Comparison of ENCODE assay signal across 8 mouse cellular contexts in the genomic region with DNA sequence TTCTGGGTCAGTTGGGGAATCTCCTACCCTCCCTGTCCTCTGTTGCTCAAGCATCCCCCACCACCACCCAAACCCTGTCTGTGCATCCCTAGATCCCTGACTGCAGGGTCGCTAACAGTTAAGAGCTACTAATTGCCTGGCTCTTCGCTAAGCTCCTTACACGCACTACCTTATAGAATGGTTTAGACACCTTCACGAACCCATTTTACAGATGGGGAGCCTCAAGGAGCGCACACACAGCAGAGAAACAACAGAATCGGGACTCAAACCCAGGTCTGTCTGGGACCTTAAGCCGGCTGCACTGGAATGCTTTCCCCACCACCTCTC. TPM values are rescaled to one million over a fixed set of nuclear protein-coding genes. Genes with fewer than 3 reads are reported as not detected.
DNase-seq lines count a peak whose midpoint lies in the region; ATAC-seq and TF ChIP-seq lines count a peak whose summit lies in the region.

No protein-coding gene starts in this region.

- H3K9ac ChIP-seq in kidney, embryonic 14.5 days (ENCODE audit: low read depth, low read length) = peak overlapping the region; percentile 54
- H3K9ac ChIP-seq in hindbrain, embryonic 11.5 days (ENCODE audit: low read depth, low read length) = peak overlapping the region; percentile 70
- peak overlapping the region; percentile 66 for H3K9ac ChIP-seq in midbrain, embryonic 11.5 days (ENCODE audit: low read length)

- ATAC-seq in kidney, embryonic 14.5 days (ENCODE audit: low FRiP score, low TSS enrichment) = no peak
- ATAC-seq in hindbrain, embryonic 11.5 days (ENCODE audit: low FRiP score) = no peak
- no peak for ATAC-seq in midbrain, embryonic 11.5 days (ENCODE audit: low FRiP score)

- H3K9me3 ChIP-seq in kidney, embryonic 14.5 days (ENCODE audit: control insufficient read depth, low read length) = no peaks in the 10 kb centered on the region
- H3K9me3 ChIP-seq in hindbrain, embryonic 11.5 days (ENCODE audit: control insufficient read depth, low read length) = no peaks in the 10 kb centered on the region
- H3K9me3 ChIP-seq in midbrain, embryonic 11.5 days (ENCODE audit: control insufficient read depth, low read length) = no peaks in the 10 kb centered on the region

- peak overlapping the region; percentile 74 for H3K4me3 ChIP-seq in kidney, embryonic 14.5 days (ENCODE audit: low read length)
- peak overlapping the region; percentile 92 for H3K4me3 ChIP-seq in bone marrow macrophage, adult 2 months (ENCODE audit: insufficient read depth, low read length)
- H3K4me3 ChIP-seq in hindbrain, embryonic 11.5 days (ENCODE audit: low read depth, low read length) = peak overlapping the region; percentile 61
- H3K4me3 ChIP-seq in midbrain, embryonic 11.5 days (ENCODE audit: low read depth, low read length) = peak overlapping the region; percentile 44

- WGBS in kidney, embryonic 14.5 days = 10% methylated on average over 7 of the region's 7 CpGs
- 7% methylated on average over 7 of the region's 7 CpGs for WGBS in hindbrain, embryonic 11.5 days
- 14% methylated on average over 7 of the region's 7 CpGs for WGBS in midbrain, embryonic 11.5 days

- peak overlapping the region; percentile 87 for H3K4me2 ChIP-seq in kidney, embryonic 14.5 days (replicated peaks; ENCODE audit: low read depth, low read length)
- H3K4me2 ChIP-seq in hindbrain, embryonic 11.5 days (replicated peaks; ENCODE audit: low read depth, low read length) = peak overlapping the region; percentile 71
- peak overlapping the region; percentile 77 for H3K4me2 ChIP-seq in midbrain, embryonic 11.5 days

- H3K27ac ChIP-seq in kidney, embryonic 14.5 days (ENCODE audit: low read depth, low read length) = no peak overlapping the region
- no peak overlapping the region for H3K27ac ChIP-seq in bone marrow macrophage, adult 2 months (ENCODE audit: insufficient read depth, low read depth, low read length)
- 0 out of 2 replicates have a peak overlapping the region, but pooled peaks have one; percentile 6 for H3K27ac ChIP-seq in hindbrain, embryonic 11.5 days (ENCODE audit: low read depth, low read length)
- no peak overlapping the region for H3K27ac ChIP-seq in midbrain, embryonic 11.5 days (ENCODE audit: low read depth, low read length)

- no peak for DNase-seq in kidney, postnatal 25 days
- no peak for DNase-seq in hindbrain, embryonic 11.5 days (ENCODE audit: low spot score)
- no peak for DNase-seq in midbrain, embryonic 11.5 days (ENCODE audit: low spot score, missing footprints)
- no peak for DNase-seq in B cell, adult 2 months
- DNase-seq in cerebellum, postnatal 14 days = no peak
- DNase-seq in cerebellum, adult 8-10 months = no peak

- TF ChIP-seq POLR2A in bone marrow macrophage, adult 2 months (IDR thresholded peaks at IDR 0.05; ENCODE audit: borderline replicate concordance, low read depth, low read length) = no peak

- peaks cover 4% of the 10 kb centered on the region; the same call in 1 of the 2 replicates for H3K4me1 ChIP-seq in kidney, embryonic 14.5 days (ENCODE audit: control insufficient read depth, insufficient read depth, low read length)
- H3K4me1 ChIP-seq in bone marrow macrophage, adult 2 months (ENCODE audit: control insufficient read depth, insufficient read depth, low read length) = peaks cover 7% of the 10 kb centered on the region; the same call in 1 of the 2 replicates
- 0 out of 2 replicates have a peak, but pooled peaks cover 5% of the 10 kb centered on the region for H3K4me1 ChIP-seq in hindbrain, embryonic 11.5 days (replicated peaks; ENCODE audit: control insufficient read depth, insufficient read depth, low read length)
- H3K4me1 ChIP-seq in midbrain, embryonic 11.5 days (ENCODE audit: control insufficient read depth, insufficient read depth, low read length) = peaks cover 10% of the 10 kb centered on the region

- H3K27me3 ChIP-seq in kidney, embryonic 14.5 days (ENCODE audit: control insufficient read depth, insufficient read depth, low read length) = no peaks in the 10 kb centered on the region
- H3K27me3 ChIP-seq in hindbrain, embryonic 11.5 days (ENCODE audit: control insufficient read depth, insufficient read depth, low read length) = no peaks in the 10 kb centered on the region
- H3K27me3 ChIP-seq in midbrain, embryonic 11.5 days (ENCODE audit: control insufficient read depth, insufficient read depth, low read length) = no peaks in the 10 kb centered on the region

- peaks cover 6% of the 10 kb centered on the region; the same call in 1 of the 2 replicates for H3K36me3 ChIP-seq in kidney, embryonic 14.5 days (ENCODE audit: control insufficient read depth, insufficient read depth, low read length)
- 0 out of 2 replicates have a peak, but pooled peaks cover 3% of the 10 kb centered on the region for H3K36me3 ChIP-seq in hindbrain, embryonic 11.5 days (ENCODE audit: control insufficient read depth, insufficient read depth, low read length)
- no peaks in the 10 kb centered on the region for H3K36me3 ChIP-seq in midbrain, embryonic 11.5 days (ENCODE audit: control insufficient read depth, insufficient read depth, low read length)

- TF ChIP-seq CTCF in bone marrow macrophage, adult 2 months (IDR thresholded peaks at IDR 0.05; ENCODE audit: low read depth, low read length) = no peak

RNA-seq across cellular contexts. Expression of a gene that starts 0.3 kb away (rescaled TPM):
- 44.6 and 51.4 TPM in 2 replicates for polyA plus RNA-seq in kidney, embryonic 14.5 days (2014; fragmentation: Nextera tagmentation; extraction: Ambion mirVana)
- 44.1 and 57.6 TPM in 2 replicates for polyA plus RNA-seq in bone marrow macrophage, adult 2 months (2012; ENCODE audit: insufficient read depth, insufficient read length, missing spikeins)
- 46.7 and 47.8 TPM in 2 replicates for polyA plus RNA-seq in hindbrain, embryonic 11.5 days (2014; fragmentation: Nextera tagmentation; extraction: Ambion mirVana)
- polyA plus RNA-seq in midbrain, embryonic 11.5 days (2014; fragmentation: Nextera tagmentation; extraction: Ambion mirVana) = 36.0 and 40.2 TPM in 2 replicates

RNA-seq across cellular contexts. Expression of a gene that starts 7.5 kb away (rescaled TPM):
- 0.38 TPM in 1 of 2 replicates, not detected in the other for polyA plus RNA-seq in kidney, embryonic 14.5 days (2014; fragmentation: Nextera tagmentation; extraction: Ambion mirVana)
- not detected in 2 replicates for polyA plus RNA-seq in bone marrow macrophage, adult 2 months (2012; ENCODE audit: insufficient read depth, insufficient read length, missing spikeins)
- not detected in 2 replicates for polyA plus RNA-seq in hindbrain, embryonic 11.5 days (2014; fragmentation: Nextera tagmentation; extraction: Ambion mirVana)
- polyA plus RNA-seq in midbrain, embryonic 11.5 days (2014; fragmentation: Nextera tagmentation; extraction: Ambion mirVana) = not detected in 2 replicates

RNA-seq across cellular contexts. Expression of a gene that starts 53.1 kb away (rescaled TPM):
- polyA plus RNA-seq in kidney, embryonic 14.5 days (2014; fragmentation: Nextera tagmentation; extraction: Ambion mirVana) = 26.4 and 48.9 TPM in 2 replicates
- polyA plus RNA-seq in bone marrow macrophage, adult 2 months (2012; ENCODE audit: insufficient read depth, insufficient read length, missing spikeins) = 14.1 and 19.2 TPM in 2 replicates
- 34.2 and 42.8 TPM in 2 replicates for polyA plus RNA-seq in hindbrain, embryonic 11.5 days (2014; fragmentation: Nextera tagmentation; extraction: Ambion mirVana)
- 52.9 and 54.3 TPM in 2 replicates for polyA plus RNA-seq in midbrain, embryonic 11.5 days (2014; fragmentation: Nextera tagmentation; extraction: Ambion mirVana)
